Mouse (Mus musculus) inflammation-experienced regulatory T-cells, adult 6 months (primary cell): ENCODE data around the gene Ccdc85b. TPM values are rescaled to one million over a fixed set of nuclear protein-coding genes. Genes with fewer than 3 reads are reported as not detected.

Experiments used
- ATAC-seq: one replicate; pipeline ENCODE4 v1.8.0; 2017
- polyA plus RNA-seq, 3 experiments: library from polyadenylated mRNA; unstranded; fragments of 100-300 nt; shearing (Covaris generic); gene quantifications; one replicate each; pipeline ENCODE4 v1.2.1; 2017

Gene Ccdc85b
- polyA plus RNA-seq, 3 experiments from 2014 or later, result 0.47 to 0.74 (median 0.65) TPM

GRCm38 (mm10) chr19:5423561-5423960, 34.1 kb downstream of the Ccdc85b start:
- ATAC-seq, result no peak

GRCm38 (mm10) chr19:5422895-5423443, 34.7 kb downstream of the Ccdc85b start:
- no peak for ATAC-seq

DNA sequence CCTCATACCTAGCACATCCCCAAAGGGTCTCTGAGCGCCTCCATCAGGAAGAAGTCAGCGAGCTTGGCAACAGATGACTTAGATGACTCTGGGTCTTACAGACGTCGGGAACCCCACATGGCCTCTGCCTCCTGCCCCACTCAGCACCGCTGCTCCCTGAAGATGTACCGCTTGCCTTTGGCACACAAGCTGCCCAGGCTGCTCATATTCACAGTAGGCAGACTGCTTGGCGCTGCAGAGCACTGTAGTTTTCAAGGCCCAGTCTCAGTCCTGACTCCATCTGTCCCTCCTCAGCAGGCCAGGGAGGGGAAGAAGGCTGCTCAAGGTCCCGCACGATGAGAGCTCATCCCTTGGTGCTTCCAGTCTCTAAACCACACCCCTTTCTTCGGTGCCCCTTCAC, 35.4 kb downstream of the Ccdc85b start:
- ATAC-seq, result no peak

GRCm38 (mm10) chr19:5421784-5422183, 35.9 kb downstream of the Ccdc85b start:
- no peak for ATAC-seq

GRCm38 (mm10) chr19:5420579-5420978, 37.1 kb downstream of the Ccdc85b start:
- ATAC-seq, result no peak

- ATAC-seq, result no peak
Measured at GRCm38 (mm10) chr19:5419630-5420029, 38.1 kb downstream of the Ccdc85b start.

- ATAC-seq, result no peak
Measured at GRCm38 (mm10) chr19:5418750-5419466, 38.8 kb downstream of the Ccdc85b start.

DNA sequence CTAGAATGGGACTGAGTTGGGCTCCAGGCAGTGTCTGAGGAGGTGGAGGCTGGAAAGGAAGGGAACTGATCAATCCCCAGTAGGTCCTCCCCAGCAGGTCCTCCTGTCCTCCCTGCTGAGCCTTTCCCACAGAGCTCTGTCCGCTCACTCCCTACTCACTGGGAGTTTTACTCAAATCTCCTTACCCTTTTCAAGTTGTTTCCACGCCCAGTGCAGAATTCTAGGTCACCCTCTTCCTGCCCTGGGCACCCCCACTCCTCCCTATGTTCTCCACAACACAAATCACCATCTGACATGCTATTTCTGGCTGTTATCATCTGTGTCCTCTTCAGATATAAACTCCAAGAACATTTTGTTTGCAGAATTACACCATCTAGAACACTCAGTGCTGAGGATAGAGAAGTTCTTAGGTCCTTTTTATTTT, 43.1 kb downstream of the Ccdc85b start:
- no peak for ATAC-seq

DNA sequence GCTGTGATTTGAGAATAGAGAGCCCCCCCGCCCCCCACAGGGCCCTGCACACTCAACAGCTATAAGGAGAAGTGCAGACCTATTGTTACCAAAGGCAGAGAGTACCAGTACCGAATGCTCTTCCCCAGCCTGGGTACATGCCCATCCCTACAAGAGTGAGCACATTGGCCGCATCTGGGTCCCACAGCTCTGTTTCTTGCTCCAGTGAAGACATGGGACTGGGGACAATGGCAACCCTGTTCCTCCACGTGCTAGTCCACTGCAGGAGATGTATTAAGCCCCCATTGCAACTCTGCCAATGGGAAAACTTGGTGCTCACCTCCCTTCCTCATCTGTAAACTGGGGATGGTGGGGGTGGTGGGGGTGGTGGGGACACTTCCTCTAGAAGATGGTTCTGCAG, 43.9 kb downstream of the Ccdc85b start:
- no peak for ATAC-seq

GRCm38 (mm10) chr19:5411961-5412360, 45.7 kb downstream of the Ccdc85b start:
- ATAC-seq, result no peak

- no peak for ATAC-seq
Measured at GRCm38 (mm10) chr19:5410641-5411040, 47.1 kb downstream of the Ccdc85b start.

DNA sequence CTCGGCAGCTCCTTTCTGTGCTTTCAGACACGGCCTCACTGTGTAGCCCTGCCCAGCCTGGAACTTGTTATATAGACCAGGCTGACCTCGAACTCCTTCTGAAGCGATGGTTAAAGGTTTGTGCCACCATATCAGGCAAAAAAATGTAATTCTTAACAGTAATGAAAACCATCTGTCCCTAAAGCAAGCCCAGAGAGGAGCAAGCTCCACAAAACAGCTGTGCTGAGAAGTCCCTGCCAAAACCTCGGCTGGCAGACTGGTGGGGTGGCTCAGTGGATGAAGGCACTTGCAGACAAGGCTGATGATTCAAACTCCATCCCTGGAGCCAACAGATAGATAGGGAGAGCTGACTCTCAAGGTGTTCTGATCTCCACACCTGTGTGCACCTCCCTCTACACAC, 48.6 kb downstream of the Ccdc85b start:
- ATAC-seq, result no peak

GRCm38 (mm10) chr19:5408057-5409001, 49.4 kb downstream of the Ccdc85b start:
- no peak for ATAC-seq

DNA sequence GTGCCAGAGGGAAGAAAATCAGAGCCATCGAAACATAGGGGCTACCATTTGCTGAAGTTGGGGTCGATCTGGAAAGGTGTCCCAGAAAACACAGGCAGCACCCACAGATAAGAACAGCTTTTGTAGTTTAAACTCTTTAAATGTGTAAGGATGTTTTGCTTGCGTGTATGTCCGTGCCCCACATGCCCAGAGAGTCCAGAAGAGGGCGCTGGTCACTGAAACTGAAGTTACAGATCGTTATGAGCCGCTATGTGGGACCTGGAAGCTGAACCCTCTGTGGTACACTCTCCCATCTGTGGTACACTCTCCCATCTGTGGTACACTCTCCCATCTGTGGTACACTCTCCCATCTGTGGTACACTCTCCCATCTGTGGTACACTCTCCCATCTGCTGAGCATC, 50.6 kb downstream of the Ccdc85b start:
- ATAC-seq, result no peak

- peak; percentile 52 for ATAC-seq
Measured at GRCm38 (mm10) chr19:5406531-5407126, 51.1 kb downstream of the Ccdc85b start.

DNA sequence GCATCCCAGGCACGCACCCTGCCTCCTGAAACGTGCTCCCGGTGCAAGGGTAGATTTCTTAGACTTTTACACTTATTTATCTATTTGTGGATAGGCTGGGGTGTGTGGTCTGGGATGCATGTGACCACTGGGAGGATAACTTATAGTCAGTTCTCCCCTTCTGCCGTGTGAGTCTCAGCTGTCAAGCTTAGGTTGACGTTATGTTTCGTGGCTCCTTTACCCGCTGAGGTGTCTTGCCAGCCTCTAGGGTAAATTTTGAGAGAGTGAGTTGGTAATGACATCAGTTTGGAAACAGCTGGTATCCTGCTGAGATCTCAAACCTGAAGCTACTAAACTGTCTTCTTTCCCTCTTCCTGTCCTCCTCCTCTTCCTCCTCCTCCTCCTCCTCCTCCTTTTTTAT, 51.8 kb downstream of the Ccdc85b start:
- peak; percentile 70 for ATAC-seq

Other genes with a start within 250 kb of the Ccdc85b start
- 10 to 100 TPM; 11.8 to 19.8 (median 19.2) TPM for gene Pacs1, start 184.8 kb downstream of the Ccdc85b start, polyA plus RNA-seq
- gene Sf3b2, start 162.4 kb downstream of the Ccdc85b start, polyA plus RNA-seq, result 100 to 1,000 TPM; 316 to 410 (median 348) TPM
- under 1 TPM in 1 of 3 experiments, not detected in 2; 0.15 TPM for gene Gal3st3, start 159.6 kb downstream of the Ccdc85b start, polyA plus RNA-seq
- not detected for gene Catsper1, start 122.2 kb downstream of the Ccdc85b start, polyA plus RNA-seq
- 10 to 100 TPM in 1 of 3 experiments, 1 to 10 TPM in 2; 3.1 to 11.4 (median 5.6) TPM for gene Cst6, start 108.3 kb downstream of the Ccdc85b start, polyA plus RNA-seq
- 10 to 100 TPM; 45.7 to 58.4 (median 53.4) TPM for gene Eif1ad, start 91.2 kb downstream of the Ccdc85b start, polyA plus RNA-seq
- 100 to 1,000 TPM; 233 to 353 (median 259) TPM for gene Banf1, start 90.7 kb downstream of the Ccdc85b start, polyA plus RNA-seq
- gene Sart1, start 69.2 kb downstream of the Ccdc85b start, polyA plus RNA-seq, result 10 to 100 TPM; 20.3 to 38.4 (median 27.8) TPM
- gene Tsga10ip, start 55.4 kb downstream of the Ccdc85b start, polyA plus RNA-seq, result not detected
- 10 to 100 TPM; 43.1 to 54.2 (median 47.1) TPM for gene Drap1, start 32.9 kb downstream of the Ccdc85b start, polyA plus RNA-seq
- gene AI837181, start 32.8 kb downstream of the Ccdc85b start, polyA plus RNA-seq, result 10 to 100 TPM; 14.5 to 28.0 (median 21.2) TPM
- not detected for gene Fosl1, start 10.3 kb downstream of the Ccdc85b start, polyA plus RNA-seq
- gene Fibp, start 2.7 kb upstream of the Ccdc85b start, polyA plus RNA-seq, result 100 to 1,000 TPM in 2 of 3 experiments, 10 to 100 TPM in 1; 64.2 to 112 (median 105) TPM
- gene Ctsw, start 10.6 kb upstream of the Ccdc85b start, polyA plus RNA-seq, result 100 to 1,000 TPM; 168 to 249 (median 216) TPM
- 1 to 10 TPM; 2.9 to 4.3 (median 3.8) TPM for gene Efemp2, start 16.1 kb upstream of the Ccdc85b start, polyA plus RNA-seq
- 10 to 100 TPM; 34.4 to 61.6 (median 36.6) TPM for gene Mus81, start 30.5 kb upstream of the Ccdc85b start, polyA plus RNA-seq
- 1,000 to 10,000 TPM; 1,933 to 3,699 (median 2,060) TPM for gene Cfl1, start 32.6 kb upstream of the Ccdc85b start, polyA plus RNA-seq
- gene 1700020D05Rik, start 45.9 kb upstream of the Ccdc85b start, polyA plus RNA-seq, result under 1 TPM; 0.44 to 0.82 (median 0.70) TPM
- 10 to 100 TPM; 11.7 to 26.7 (median 20.0) TPM for gene Snx32, start 52.6 kb upstream of the Ccdc85b start, polyA plus RNA-seq
- not detected for gene Ovol1, start 102.8 kb upstream of the Ccdc85b start, polyA plus RNA-seq
- gene Ap5b1, start 110.1 kb upstream of the Ccdc85b start, polyA plus RNA-seq, result 1 to 10 TPM; 5.8 to 7.4 (median 6.5) TPM
- 100 to 1,000 TPM in 1 of 3 experiments, 10 to 100 TPM in 2; 40.8 to 104 (median 97.1) TPM for gene Rnaseh2c, start 144.0 kb upstream of the Ccdc85b start, polyA plus RNA-seq
- 10 to 100 TPM; 34.5 to 46.1 (median 42.4) TPM for gene Kat5, start 152.3 kb upstream of the Ccdc85b start, polyA plus RNA-seq
- gene Rela, start 179.6 kb upstream of the Ccdc85b start, polyA plus RNA-seq, result 100 to 1,000 TPM in 2 of 3 experiments, 10 to 100 TPM in 1; 95.8 to 144 (median 126) TPM
- gene Sipa1, start 205.8 kb upstream of the Ccdc85b start, polyA plus RNA-seq, result 10 to 100 TPM; 23.3 to 28.7 (median 25.0) TPM
- 1 to 10 TPM; 6.6 to 8.7 (median 7.8) TPM for gene Map3k11, start 230.8 kb upstream of the Ccdc85b start, polyA plus RNA-seq
- 10 to 100 TPM; 14.8 to 26.0 (median 21.1) TPM for gene Pcnx3, start 231.0 kb upstream of the Ccdc85b start, polyA plus RNA-seq
- 1 to 10 TPM; 1.5 to 5.7 (median 2.6) TPM for gene Kcnk7, start 246.5 kb upstream of the Ccdc85b start, polyA plus RNA-seq